Comparison of ENCODE assay signal across 11 mouse cellular contexts in the genomic region with DNA sequence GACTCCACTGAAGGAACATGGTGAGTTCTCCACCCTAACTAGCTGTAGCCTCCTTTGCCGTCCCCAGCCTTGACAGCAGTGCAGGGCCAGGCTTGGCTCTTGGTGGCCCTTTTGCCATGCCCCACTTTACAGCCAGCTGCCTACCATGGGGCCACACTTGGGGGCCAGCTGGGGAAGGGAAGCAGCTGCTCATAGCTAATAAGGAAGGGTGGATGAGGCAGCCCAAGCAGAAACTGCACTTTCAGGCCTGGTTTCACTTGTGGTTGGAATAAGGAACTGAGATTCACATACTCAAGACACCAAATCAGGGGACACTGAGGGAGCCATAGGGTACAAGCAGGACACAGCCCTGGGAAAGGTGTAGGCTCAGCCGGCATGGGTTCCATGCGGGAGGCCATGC. TPM values are rescaled to one million over a fixed set of nuclear protein-coding genes. Genes with fewer than 3 reads are reported as not detected.
DNase-seq lines count a peak whose midpoint lies in the region; TF ChIP-seq lines count a peak whose summit lies in the region.
"Had no signal": no experiment of that assay in that cellular context is flagged by ENCODE, and none has a peak within 500 bp of the region (broad histone marks: within the 10 kb centered on the region; RNA-seq: fewer than 3 reads in every experiment).

No protein-coding gene starts in this region.

- TF ChIP-seq POLR2A in thymus, adult 2 months (IDR thresholded peaks at IDR 0.05; ENCODE audit: control insufficient read depth, extremely low read depth, insufficient read depth, low read length, poor library complexity): no peak

- no peak for DNase-seq in gastrocnemius, adult 2 months
- no peak for DNase-seq in gastrocnemius, postnatal 25 days
- DNase-seq in thymus, postnatal 36 days: peak; percentile 8 to 13
- no peak for DNase-seq in thymus, adult 2 months
- DNase-seq in lung, postnatal 25 days (ENCODE audit: low spot score): peak; percentile 49
- DNase-seq in spleen, postnatal 4 days (ENCODE audit: low spot score in 2 of 2): peak; percentile 67 to 75
- DNase-seq in frontal cortex, postnatal 36 days (ENCODE audit: low spot score in 2 of 2): no peak
- no peak for DNase-seq in embryo, embryonic 11 days
- DNase-seq: midbrain, embryonic 14.5 days had no signal

- H3K4me1 ChIP-seq in thymus, adult 2 months (replicated peaks; ENCODE audit: control insufficient read depth, insufficient read depth, low read length): peaks cover 13% of the 10 kb centered on the region
- H3K4me1 ChIP-seq: heart, embryonic 13.5 days had no signal

- no peaks in the 10 kb centered on the region for H3K27me3 ChIP-seq in thymus, adult 2 months (ENCODE audit: control insufficient read depth, insufficient read depth, low read length)
- H3K27me3 ChIP-seq: heart, embryonic 13.5 days had no signal

- intact Hi-C loops in gastrocnemius, adult 2 months (cut with DNase I): no loop called here

- WGBS in thymus, adult 2 months: 45% methylated on average over 3 of the region's 3 CpGs

- TF ChIP-seq CTCF in gastrocnemius, adult 2 months (IDR thresholded peaks at IDR 0.05): no peak
- TF ChIP-seq CTCF in thymus, adult 2 months (IDR thresholded peaks at IDR 0.05; ENCODE audit: borderline replicate concordance, control insufficient read depth, extremely low read depth, insufficient read depth, low read length, poor library complexity): no peak

- H3K27ac ChIP-seq in gastrocnemius, adult 2 months: peak overlapping the region; percentile 16; the same call in 1 of the 2 replicates
- no peak overlapping the region for H3K27ac ChIP-seq in thymus, adult 2 months (ENCODE audit: control insufficient read depth, insufficient read depth, low read length)
- H3K27ac ChIP-seq: heart, embryonic 13.5 days had no signal

- peak overlapping the region; percentile 49 for H3K4me3 ChIP-seq in gastrocnemius, adult 2 months
- no peak overlapping the region for H3K4me3 ChIP-seq in thymus, adult 2 months (ENCODE audit: control insufficient read depth, insufficient read depth, low read length)
- H3K4me3 ChIP-seq: erythroblast, embryonic 14.5 days; heart, embryonic 13.5 days had no signal

- H3K36me3 ChIP-seq in thymus, adult 2 months (ENCODE audit: control insufficient read depth, insufficient read depth, low read length): no peaks in the 10 kb centered on the region
- H3K36me3 ChIP-seq: heart, embryonic 13.5 days had no signal

RNA-seq across cellular contexts. Expression of a gene that starts 1.6 kb away (rescaled TPM):
- 1 to 10 TPM; 1.7 to 4.0 TPM for total RNA-seq in gastrocnemius, adult 2 months (2021)
- total RNA-seq in gastrocnemius, postnatal 25 days (2021): 1 to 10 TPM; 3.5 to 3.9 TPM
- 82.3 and 99.8 TPM in 2 replicates for polyA plus RNA-seq in thymus, adult 2 months (2012; rRNA removed)

RNA-seq across cellular contexts. Expression of a gene that starts 40.4 kb away (rescaled TPM):
- total RNA-seq in gastrocnemius, adult 2 months (2021): 1 to 10 TPM; 5.0 to 8.5 TPM
- 10 to 100 TPM in 1 of 2 experiments, 1 to 10 TPM in 1; 4.9 to 11.8 TPM for total RNA-seq in gastrocnemius, postnatal 25 days (2021)
- 3.3 and 4.0 TPM in 2 replicates for polyA plus RNA-seq in thymus, adult 2 months (2012; rRNA removed)

RNA-seq across cellular contexts. Expression of a gene that starts 41.8 kb away (rescaled TPM):
- 10 to 100 TPM in 1 of 2 experiments, 1 to 10 TPM in 1; 9.8 to 13.6 TPM for total RNA-seq in gastrocnemius, adult 2 months (2021)
- total RNA-seq in gastrocnemius, postnatal 25 days (2021): 1 to 10 TPM; 8.8 to 9.1 TPM
- polyA plus RNA-seq in thymus, adult 2 months (2012; rRNA removed): 21.1 and 22.8 TPM in 2 replicates

RNA-seq across cellular contexts. Expression of a gene that starts 46.7 kb away (rescaled TPM):
- total RNA-seq in gastrocnemius, adult 2 months (2021): under 1 TPM; 0.20 to 0.36 TPM
- total RNA-seq in gastrocnemius, postnatal 25 days (2021): under 1 TPM; 0.46 to 0.96 TPM
- polyA plus RNA-seq in thymus, adult 2 months (2012; rRNA removed): 2.8 and 2.9 TPM in 2 replicates
- polyA plus RNA-seq: erythroblast, embryonic 14.5 days had no signal

Comparison
In these comparisons a context has a peak if more than half of its experiments do, and no peak if none do; other contexts are left out.
1. DNase-seq: peak in thymus, postnatal 36 days (2 of 2), lung, postnatal 25 days (single experiment) and spleen, postnatal 4 days (2 of 2); none in gastrocnemius, adult 2 months (single experiment), gastrocnemius, postnatal 25 days (single experiment), thymus, adult 2 months (single experiment), frontal cortex, postnatal 36 days (0 of 2) and embryo, embryonic 11 days (single experiment).